Mouse (Mus musculus) spleen, adult 2 months (tissue): ENCODE results near the gene Tpx2. TPM values are rescaled to one million over a fixed set of nuclear protein-coding genes. Genes with fewer than 3 reads are reported as not detected.

Source experiments
- DNase-seq, 2 experiments: peaks; one replicate each; pipeline versions ENCODE4 v3.0.0 to v3.0.0-alpha.2; 2012 to 2021; ENCODE audit warnings: low spot score in 2 of 2, low read depth in 1 of 2
- H3K27ac ChIP-seq: fragments of 200-500 bp; 2 replicates; pipeline ENCODE4 v1.5.1; 2012; ENCODE audit warnings: low read length, inconsistent platforms; ENCODE audit not compliant: insufficient read depth
- H3K27me3 ChIP-seq: fragments of 200-500 bp; 2 replicates; pipeline ENCODE4 v1.6.1; 2012; ENCODE audit warnings: mild to moderate bottlenecking, moderate library complexity, low read length, inconsistent platforms; ENCODE audit not compliant: control insufficient read depth, insufficient read depth
- H3K36me3 ChIP-seq: fragments of 200-500 bp; 2 replicates; pipeline ENCODE4 v1.6.1; 2012; ENCODE audit warnings: mild to moderate bottlenecking, low read length, inconsistent platforms; ENCODE audit not compliant: control insufficient read depth, insufficient read depth
- H3K4me1 ChIP-seq: fragments of 200-500 bp; 2 replicates; pipeline ENCODE4 v1.6.1; 2011; ENCODE audit warnings: inconsistent platforms; ENCODE audit not compliant: control insufficient read depth, insufficient read depth, insufficient read length
- H3K4me3 ChIP-seq: fragments of 200-500 bp; 2 replicates; pipeline ENCODE4 v1.5.1; 2011; ENCODE audit warnings: mild to moderate bottlenecking, inconsistent platforms; ENCODE audit not compliant: insufficient read depth, insufficient read length; ENCODE audit errors: extremely low read depth
- CTCF ChIP-seq: fragments of 200-500 bp; IDR thresholded peaks from 2 replicates; pipeline ENCODE4 v1.5.1; 2011; ENCODE audit warnings: mild to moderate bottlenecking, inconsistent platforms; ENCODE audit not compliant: insufficient read depth, insufficient read length, insufficient replicate concordance; ENCODE audit errors: extremely low read depth
- POLR2A ChIP-seq: fragments of 200-500 bp; IDR thresholded peaks from 2 replicates; pipeline ENCODE4 v1.6.1; 2011; ENCODE audit warnings: low read depth, low read length, inconsistent platforms
- WGBS: fragments of 180-500 bp; shearing (Covaris S2); methylation state at CpG from one replicate; pipeline ENCODE4 v1.1.7; 2018; 5-methylcytosine and 5-hydroxymethylcytosine counted together
- polyA plus RNA-seq: library from polyadenylated mRNA; depleted of rRNA; stranded (reverse); fragments of >200 nt; gene quantifications from 2 replicates; pipeline ENCODE4 v1.2.3, GENCODE M21; 2012

The Tpx2 gene
- polyA plus RNA-seq, 1 experiment: 2.0 TPM

DNA sequence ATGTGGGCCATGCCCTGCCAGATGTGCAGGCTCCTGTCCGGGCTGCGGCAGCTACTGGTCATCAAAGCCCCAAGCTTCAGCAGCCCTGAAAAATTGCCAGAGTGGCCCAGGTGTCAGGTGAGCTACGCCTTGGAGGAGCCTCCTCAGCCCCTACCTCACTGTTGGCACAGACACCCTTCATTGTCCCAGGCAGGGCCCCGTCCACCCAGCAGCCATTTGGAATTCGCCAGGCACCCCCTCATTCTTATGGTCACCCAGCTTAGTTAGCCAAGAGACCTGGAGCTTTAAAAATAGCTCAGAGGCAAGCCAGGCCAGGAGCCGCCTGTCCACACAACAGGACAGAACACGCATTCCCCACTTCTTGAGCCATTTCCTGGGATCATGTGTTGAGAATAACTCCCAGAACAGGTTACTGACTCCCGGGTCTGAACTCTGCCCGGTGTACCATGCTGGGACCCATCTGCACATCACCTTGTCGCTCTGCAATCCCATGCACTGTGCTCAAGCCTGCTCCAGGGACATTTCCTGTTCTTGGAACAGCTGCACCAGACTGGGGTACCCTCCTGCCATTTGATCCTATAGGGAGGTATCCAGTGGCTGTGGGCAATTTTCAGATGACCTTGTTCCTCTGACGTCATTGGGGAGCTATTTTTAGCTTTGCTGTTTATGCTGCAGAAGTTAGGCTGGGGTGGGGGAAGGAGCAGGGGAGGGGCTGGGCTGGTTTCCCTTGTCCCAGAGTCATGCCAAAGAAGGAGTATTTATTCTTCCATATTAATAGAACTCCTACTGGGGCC, 57.5 kb downstream of the Tpx2 start:
- WGBS: 73% methylated on average over 11 of the region's 11 CpGs
- TF ChIP-seq POLR2A (no peak), CTCF (no peak)
- Histone ChIP-seq H3K27ac (no peak overlapping the region), H3K36me3 (no peaks in the 10 kb centered on the region), H3K27me3 (no peaks in the 10 kb centered on the region), H3K4me3 (no peak overlapping the region), H3K4me1 (peaks cover 11% of the 10 kb centered on the region; the same call in 1 of the 2 replicates)
- no peak for DNase-seq

DNA sequence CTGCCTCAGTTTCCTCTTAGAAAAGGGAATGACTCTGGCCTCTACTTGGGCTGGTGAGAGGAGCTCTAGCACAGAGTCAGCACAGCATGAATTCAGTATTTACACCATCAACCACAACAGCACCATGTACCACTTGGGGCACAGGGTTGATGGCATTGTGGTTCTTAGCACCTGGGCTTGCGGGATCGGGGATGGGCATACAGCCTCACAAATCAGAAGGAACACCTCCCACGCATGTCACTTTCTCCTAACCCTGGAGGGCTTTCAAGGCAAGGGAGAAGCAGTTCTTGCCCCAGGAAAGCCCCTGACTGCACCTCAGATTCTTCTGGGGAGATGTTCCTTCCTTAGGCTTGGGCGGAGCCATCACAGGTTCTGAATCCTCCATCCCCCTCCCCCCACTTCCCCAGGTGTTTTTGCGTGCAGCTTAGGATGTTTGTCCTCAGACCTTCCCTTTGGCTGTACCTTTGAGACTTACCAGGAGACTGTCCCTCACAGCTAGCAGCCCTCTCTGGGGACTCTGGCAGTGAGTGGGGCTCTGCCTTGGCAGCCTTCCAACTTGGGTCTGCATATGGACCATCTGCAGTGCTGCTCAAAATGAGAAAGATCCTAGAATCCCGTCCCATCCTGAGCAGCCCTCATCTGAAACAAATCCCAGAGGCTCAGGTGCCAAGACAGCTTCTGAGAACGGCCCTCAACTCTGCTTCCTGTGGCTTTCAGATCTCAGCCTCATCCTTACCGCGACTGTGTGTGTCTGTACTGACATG, 58.7 kb downstream of the Tpx2 start:
- TF ChIP-seq POLR2A (no peak), CTCF (no peak)
- Histone ChIP-seq H3K27ac (peak overlapping the region; percentile 21; the same call in 1 of the 2 replicates), H3K27me3 (no peaks in the 10 kb centered on the region), H3K4me1 (peaks cover 11% of the 10 kb centered on the region; the same call in 1 of the 2 replicates), H3K36me3 (no peaks in the 10 kb centered on the region), H3K4me3 (no peak overlapping the region)
- 29% methylated on average over 9 of the region's 9 CpGs for WGBS
- DNase-seq: peak in 1 of 2 experiments; percentile 3

DNA sequence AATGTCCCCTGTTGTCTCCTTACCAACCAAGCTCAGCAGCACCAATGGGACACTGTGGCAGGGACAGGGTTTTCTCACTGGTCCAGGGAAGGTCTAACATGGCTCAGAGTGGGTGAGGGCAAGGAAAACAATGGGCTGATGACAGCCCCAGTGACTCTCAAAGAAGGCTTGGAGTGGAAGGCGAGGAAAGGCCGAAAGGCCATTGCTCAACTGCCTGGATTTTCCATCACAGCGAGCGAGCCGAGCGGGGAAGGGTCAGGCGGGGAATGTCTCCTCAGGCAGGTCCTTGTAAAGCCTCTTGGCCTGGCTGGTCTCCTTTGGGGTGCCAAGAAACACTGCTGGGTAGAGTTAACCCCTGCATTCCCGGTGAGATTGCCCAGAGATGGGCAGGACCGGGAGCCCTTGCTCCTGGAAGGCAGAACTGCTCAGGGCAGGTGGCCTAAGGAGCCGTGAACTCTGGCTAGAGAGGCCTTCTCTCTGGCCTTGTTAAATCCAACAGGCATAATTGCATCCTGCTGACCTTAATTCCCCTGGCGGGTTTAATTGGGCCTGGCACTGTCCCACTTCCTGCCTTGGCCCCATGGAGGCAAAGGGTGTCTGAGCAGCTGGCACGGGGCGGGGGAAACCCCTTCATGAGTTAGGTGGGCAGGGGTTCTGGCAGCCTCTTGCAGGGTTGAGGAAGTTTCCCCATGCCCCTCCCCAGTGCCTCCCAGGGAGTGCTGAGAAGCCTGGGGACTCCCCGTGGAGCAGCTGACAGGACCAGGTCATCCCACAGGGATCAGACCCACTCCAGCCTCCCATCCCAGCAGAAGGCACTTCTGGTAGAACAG, 59.6 kb downstream of the Tpx2 start:
- WGBS: 71% methylated on average over 14 of the region's 14 CpGs
- Histone ChIP-seq H3K36me3 (no peaks in the 10 kb centered on the region), H3K27me3 (no peaks in the 10 kb centered on the region), H3K27ac (no peak overlapping the region), H3K4me3 (no peak overlapping the region), H3K4me1 (peaks cover 11% of the 10 kb centered on the region; the same call in 1 of the 2 replicates)
- no peak for TF ChIP-seq POLR2A
- no peak for TF ChIP-seq CTCF
- no peak for DNase-seq

DNA sequence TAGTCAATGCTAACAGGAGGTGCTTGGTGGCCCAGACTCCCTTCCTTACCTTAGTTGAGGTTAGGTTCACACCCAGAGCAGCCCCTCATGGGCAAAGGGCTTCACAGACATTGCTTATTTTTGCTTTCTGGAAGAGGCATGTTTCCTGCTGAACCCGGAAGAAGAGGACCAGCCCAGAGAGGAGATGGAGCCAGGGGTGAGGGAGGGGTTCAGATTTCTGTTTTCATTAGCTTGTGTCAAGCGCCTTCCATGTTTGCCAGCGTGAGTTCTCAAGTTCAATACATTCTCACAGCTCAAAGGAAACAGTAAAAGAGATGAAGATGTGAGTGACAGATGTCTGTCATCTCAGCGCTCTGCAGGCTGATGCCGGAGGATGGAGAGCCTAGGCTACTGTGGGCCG, 62.1 kb downstream of the Tpx2 start:
- TF ChIP-seq POLR2A (no peak), CTCF (no peak)
- H3K27ac ChIP-seq: no peak overlapping the region
- no peak overlapping the region for H3K4me3 ChIP-seq
- 84% methylated on average over 6 of the region's 6 CpGs for WGBS
- H3K4me1 ChIP-seq: peaks cover 13% of the 10 kb centered on the region; the same call in 1 of the 2 replicates
- no peaks in the 10 kb centered on the region for H3K36me3 ChIP-seq
- H3K27me3 ChIP-seq: peaks cover 4% of the 10 kb centered on the region; the same call in 1 of the 2 replicates
- DNase-seq: no peak

DNA sequence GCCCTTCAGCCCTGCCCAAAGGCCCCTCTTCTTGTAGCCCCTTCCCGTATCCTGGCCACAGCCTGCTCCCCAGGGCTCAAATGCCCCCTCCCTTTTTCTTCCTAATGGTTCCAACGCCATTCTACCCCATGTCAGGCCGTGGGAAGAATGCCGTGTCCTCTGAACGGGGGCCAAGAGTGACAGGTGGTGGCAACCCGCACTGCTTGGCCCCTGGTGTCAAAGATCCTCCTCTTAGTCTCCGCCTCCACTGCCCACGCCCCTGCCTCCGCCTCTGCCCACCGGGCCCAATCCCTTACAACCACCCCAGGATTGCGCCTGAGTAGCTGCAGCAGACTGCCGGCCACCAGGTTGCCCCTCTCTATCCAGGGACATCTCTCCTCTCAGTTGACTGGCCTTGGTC, 63.3 kb downstream of the Tpx2 start, which contains the start of gene Mylk2:
TSS of gene Mylk2 (plus strand) at position 322 of the 400 bp plus-strand sequence.
- Histone ChIP-seq H3K27me3 (peaks cover 4% of the 10 kb centered on the region; the same call in 1 of the 2 replicates), H3K4me3 (no peak within 1 kb of the TSS), H3K4me1 (peaks cover 13% of the 10 kb centered on the region; the same call in 1 of the 2 replicates), H3K36me3 (no peaks in the 10 kb centered on the region), H3K27ac (no peak within 1 kb of the TSS)
- WGBS: 41% methylated on average over 12 of the region's 12 CpGs
- no peak for DNase-seq
- no peak for TF ChIP-seq POLR2A
- TF ChIP-seq CTCF: no peak

DNA sequence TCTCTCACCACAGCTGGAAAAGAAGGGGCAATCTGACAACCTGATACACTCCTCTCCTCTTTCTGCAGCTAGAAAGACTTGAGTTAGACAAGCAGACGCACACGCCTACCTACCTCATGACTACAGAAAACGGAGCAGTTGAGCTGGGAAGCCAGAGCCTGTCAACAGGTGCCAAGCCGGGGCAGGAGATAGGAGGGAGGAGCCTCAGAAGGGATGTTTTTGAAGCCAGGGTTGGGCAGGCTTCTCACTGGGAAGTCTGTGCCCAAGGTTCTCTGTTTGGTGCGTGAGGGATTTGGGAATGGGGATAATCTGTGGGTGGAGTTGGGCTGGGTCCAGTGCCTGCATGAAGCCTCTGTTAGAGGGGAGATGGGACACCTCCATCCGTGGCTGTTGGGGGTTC, 63.7 kb downstream of the Tpx2 start:
- peaks cover 4% of the 10 kb centered on the region; the same call in 1 of the 2 replicates for H3K27me3 ChIP-seq

More for the DNA sequence above, 63.7 kb downstream of the Tpx2 start:
- H3K27ac ChIP-seq: no peak overlapping the region
- TF ChIP-seq POLR2A: no peak
- TF ChIP-seq CTCF: no peak
- no peak for DNase-seq
- 50% methylated on average over 6 of the region's 6 CpGs for WGBS
- H3K36me3 ChIP-seq: no peaks in the 10 kb centered on the region
- no peak overlapping the region for H3K4me3 ChIP-seq
- peaks cover 10% of the 10 kb centered on the region; the same call in 1 of the 2 replicates for H3K4me1 ChIP-seq
